Mouse (Mus musculus) liver, embryonic 16.5 days (tissue): ENCODE results near the gene Hivep3. TPM values are rescaled to one million over a fixed set of nuclear protein-coding genes. Genes with fewer than 3 reads are reported as not detected.

Experiments used
- ATAC-seq: fragments of 200-750 bp; cut with Nextera tagmentation; 2 replicates; pipeline ENCODE4 v1.8.0; 2017; ENCODE audit warnings: low read depth, mild to moderate bottlenecking, moderate number of reproducible peaks, moderate library complexity
- H3K27ac ChIP-seq: fragments of 300-500 bp; sonication (generic); 2 replicates; pipeline ENCODE4 v1.5.1; 2014; ENCODE audit warnings: mild to moderate bottlenecking, low read length
- H3K27me3 ChIP-seq: fragments of 300-500 bp; sonication (generic); 2 replicates; pipeline ENCODE4 v1.6.1; 2014; ENCODE audit warnings: low read depth, low read length, mixed read lengths; ENCODE audit not compliant: control insufficient read depth, insufficient read depth
- H3K36me3 ChIP-seq: fragments of 300-500 bp; sonication (generic); 2 replicates; pipeline ENCODE4 v1.6.1; 2014; ENCODE audit warnings: mild to moderate bottlenecking; ENCODE audit not compliant: control insufficient read depth, insufficient read depth
- H3K4me1 ChIP-seq: fragments of 300-500 bp; sonication (generic); 2 replicates; pipeline ENCODE4 v1.6.1; 2014; ENCODE audit warnings: low read depth, low read length, mixed read lengths; ENCODE audit not compliant: control insufficient read depth
- H3K4me2 ChIP-seq: fragments of 300-500 bp; sonication (generic); 2 replicates; pipeline ENCODE4 v1.6.1; 2014; ENCODE audit warnings: low read depth, low read length, mixed read lengths
- H3K4me3 ChIP-seq: fragments of 300-500 bp; sonication (generic); 2 replicates; pipeline ENCODE4 v1.5.1; 2014; ENCODE audit warnings: low read depth, mild to moderate bottlenecking, low read length
- H3K9ac ChIP-seq: fragments of 300-500 bp; sonication (generic); 2 replicates; pipeline ENCODE4 v1.6.1; 2014; ENCODE audit warnings: low read depth, low read length
- H3K9me3 ChIP-seq: fragments of 300-500 bp; sonication (generic); replicated peaks from 2 replicates; pipeline ENCODE4 v1.6.1; 2016; ENCODE audit warnings: low read length; ENCODE audit not compliant: control insufficient read depth
- WGBS: fragments of 180-500 bp; shearing (Covaris S2); extraction: QIAGEN DNeasy Blood & Tissue Kit; methylation state at CpG from one replicate; pipeline ENCODE4 v1.1.7; 2014; ENCODE audit not compliant: insufficient replicate concordance; 5-methylcytosine and 5-hydroxymethylcytosine counted together
- polyA plus RNA-seq: library from polyadenylated mRNA; unstranded; fragments of >200 nt; fragmentation: Nextera tagmentation; extraction: Ambion mirVana; gene quantifications from 2 replicates; pipeline ENCODE4 v1.2.1, GENCODE M21; 2015

Gene Hivep3
- polyA plus RNA-seq, 1 experiment from 2014 or later, result 2.1 TPM

DNA sequence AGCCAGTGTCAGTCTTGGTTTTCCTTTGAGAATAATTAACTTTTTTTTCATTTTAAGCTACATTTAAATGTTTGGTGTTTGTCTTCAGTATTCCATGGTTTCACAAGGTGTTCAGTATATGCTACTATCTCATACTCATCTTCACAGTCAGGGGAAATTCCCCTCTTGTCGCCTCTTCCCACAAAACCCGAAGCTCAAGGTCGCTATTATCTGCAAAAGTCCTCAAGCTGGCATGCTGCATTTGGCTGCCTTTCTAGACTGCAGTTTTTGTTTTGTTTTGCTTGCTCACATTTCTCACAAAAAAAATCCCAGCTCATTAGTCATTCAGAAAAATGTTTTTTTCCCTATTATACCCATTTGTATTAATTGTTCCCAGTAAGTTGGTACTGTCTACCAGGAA, 92.4 kb downstream of the Hivep3 start:
- 29% methylated on average over 3 of the region's 3 CpGs for WGBS
- H3K27me3 ChIP-seq, result no peaks in the 10 kb centered on the region
- H3K4me1 ChIP-seq, result no peaks in the 10 kb centered on the region
- no peak for ATAC-seq
- H3K9me3 ChIP-seq, result no peaks in the 10 kb centered on the region
- no peak overlapping the region for H3K4me2 ChIP-seq
- H3K36me3 ChIP-seq, result no peaks in the 10 kb centered on the region
- no peak overlapping the region for H3K4me3 ChIP-seq
- H3K27ac ChIP-seq, result no peak overlapping the region
- no peak overlapping the region for H3K9ac ChIP-seq

DNA sequence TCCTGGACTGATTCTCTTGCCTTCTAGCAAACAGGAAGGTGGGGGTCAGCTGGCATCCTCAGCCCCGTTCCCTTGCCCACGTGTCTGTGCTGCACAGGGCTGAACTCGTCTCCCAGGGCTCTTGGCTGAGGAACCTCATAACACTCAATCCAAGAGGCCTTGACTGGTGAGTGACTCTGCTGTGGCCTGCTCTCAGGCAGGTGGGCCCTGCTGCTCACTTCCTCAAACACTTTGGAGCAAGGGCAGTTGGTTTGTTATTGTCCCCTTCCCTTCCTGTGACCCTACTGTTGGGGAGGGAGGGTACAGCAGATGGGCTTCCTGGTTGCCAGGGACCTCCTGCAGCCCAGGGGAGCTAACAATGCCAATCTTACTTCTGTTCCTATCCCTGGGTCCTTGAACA, 94.8 kb downstream of the Hivep3 start:
- H3K36me3 ChIP-seq, result no peaks in the 10 kb centered on the region
- H3K9me3 ChIP-seq, result no peaks in the 10 kb centered on the region
- no peak overlapping the region for H3K4me2 ChIP-seq
- ATAC-seq, result no peak
- H3K4me1 ChIP-seq, result no peaks in the 10 kb centered on the region
- no peak overlapping the region for H3K4me3 ChIP-seq
- H3K27ac ChIP-seq, result no peak overlapping the region
- H3K27me3 ChIP-seq, result no peaks in the 10 kb centered on the region
- H3K9ac ChIP-seq, result no peak overlapping the region
- WGBS, result 21% methylated on average over 3 of the region's 3 CpGs

DNA sequence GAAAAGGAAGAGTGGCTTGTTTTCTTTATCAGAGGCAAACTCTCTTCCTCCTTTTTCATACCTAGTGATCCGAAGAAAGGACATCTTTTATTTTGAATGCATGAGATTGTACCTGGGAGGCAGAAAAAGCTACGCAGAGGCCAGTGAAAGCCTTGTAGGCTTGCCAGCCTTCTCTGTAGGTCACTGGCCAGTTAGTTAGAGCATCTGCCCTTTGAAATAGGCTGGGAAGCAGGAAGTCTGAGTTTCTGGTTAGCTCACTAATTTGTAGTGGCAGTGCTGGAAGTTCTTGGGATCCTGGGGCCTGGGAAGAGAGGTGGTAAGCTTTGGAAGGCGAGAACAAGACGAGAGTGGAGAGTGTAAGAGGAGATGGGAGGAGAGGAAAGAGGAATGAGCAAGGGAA, 95.4 kb downstream of the Hivep3 start:
- 45% methylated on average over 4 of the region's 4 CpGs for WGBS
- Histone ChIP-seq H3K9ac (no peak overlapping the region), H3K4me1 (no peaks in the 10 kb centered on the region), H3K4me3 (no peak overlapping the region), H3K4me2 (no peak overlapping the region), H3K9me3 (no peaks in the 10 kb centered on the region), H3K27me3 (no peaks in the 10 kb centered on the region), H3K27ac (no peak overlapping the region), H3K36me3 (no peaks in the 10 kb centered on the region)
- ATAC-seq, result no peak

GRCm38 (mm10) chr4:119833333-119833732, 99.7 kb downstream of the Hivep3 start:
- no peaks in the 10 kb centered on the region for H3K36me3 ChIP-seq
- no peak for ATAC-seq
- no peak overlapping the region for H3K4me3 ChIP-seq
- 56% methylated on average over 9 of the region's 9 CpGs for WGBS
- H3K27ac ChIP-seq, result no peak overlapping the region
- H3K4me1 ChIP-seq, result no peaks in the 10 kb centered on the region
- no peaks in the 10 kb centered on the region for H3K27me3 ChIP-seq
- H3K9me3 ChIP-seq, result no peaks in the 10 kb centered on the region
- no peak overlapping the region for H3K4me2 ChIP-seq
- no peak overlapping the region for H3K9ac ChIP-seq

DNA sequence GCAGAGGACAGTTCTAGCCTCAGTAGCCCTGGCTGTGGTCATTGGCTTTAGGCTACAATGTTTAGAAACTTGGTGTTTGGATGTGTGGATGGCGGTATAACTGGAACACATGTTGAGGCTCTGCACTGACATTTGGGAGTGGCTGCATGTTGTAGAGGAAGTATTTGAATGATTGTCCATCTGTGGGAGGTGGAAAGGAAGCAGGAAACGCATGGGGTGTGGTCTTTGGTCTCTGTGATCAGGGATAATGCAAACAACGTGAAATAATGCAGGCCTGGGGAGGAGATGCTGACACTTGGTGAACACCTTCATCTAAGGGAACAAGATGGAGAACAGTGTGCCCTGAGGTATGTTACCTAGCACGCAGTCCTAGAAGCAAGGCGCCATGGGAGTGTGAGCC, 100.3 kb downstream of the Hivep3 start:
- Histone ChIP-seq H3K4me1 (no peaks in the 10 kb centered on the region), H3K27me3 (no peaks in the 10 kb centered on the region), H3K9me3 (no peaks in the 10 kb centered on the region), H3K4me2 (no peak overlapping the region), H3K27ac (no peak overlapping the region), H3K4me3 (no peak overlapping the region), H3K9ac (no peak overlapping the region), H3K36me3 (no peaks in the 10 kb centered on the region)
- ATAC-seq, result no peak
- WGBS, result 37% methylated on average over 5 of the region's 5 CpGs

- no peaks in the 10 kb centered on the region for H3K4me1 ChIP-seq
- 51% methylated on average over 3 of the region's 3 CpGs for WGBS
- no peaks in the 10 kb centered on the region for H3K36me3 ChIP-seq
- H3K9ac ChIP-seq, result no peak overlapping the region
- no peak overlapping the region for H3K4me3 ChIP-seq
- H3K27me3 ChIP-seq, result no peaks in the 10 kb centered on the region
- no peak overlapping the region for H3K4me2 ChIP-seq
- ATAC-seq, result no peak
- no peak overlapping the region for H3K27ac ChIP-seq
- no peaks in the 10 kb centered on the region for H3K9me3 ChIP-seq
Measured at GRCm38 (mm10) chr4:119836181-119836580, 102.6 kb downstream of the Hivep3 start.

DNA sequence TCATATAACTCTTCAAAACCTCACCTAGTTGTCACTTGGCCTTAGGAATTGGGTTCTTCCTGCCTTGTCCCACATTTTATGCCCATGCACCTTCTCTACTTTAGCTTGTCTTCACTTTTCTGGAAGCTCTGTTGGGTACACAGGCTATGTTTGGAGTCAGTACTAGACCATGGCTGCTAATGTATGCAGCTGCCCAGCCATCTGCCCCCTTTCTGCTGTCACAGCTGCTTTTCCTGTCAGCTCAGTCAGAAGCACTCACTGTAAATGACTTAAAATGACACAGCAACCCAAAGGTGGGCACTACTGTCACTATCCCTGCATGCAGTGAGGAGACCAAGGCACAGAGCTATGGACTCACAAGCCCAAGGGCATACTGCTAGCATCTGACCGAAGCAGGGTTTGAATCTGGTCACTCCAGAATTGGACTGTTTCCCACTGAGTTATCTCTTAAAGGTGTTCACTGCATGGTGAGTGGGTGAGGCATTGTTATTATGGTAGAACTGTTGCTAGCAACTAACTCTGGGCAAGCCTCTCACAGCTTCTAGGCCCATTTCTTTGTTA, 104.0 kb downstream of the Hivep3 start:
- H3K9me3 ChIP-seq, result no peaks in the 10 kb centered on the region
- H3K4me1 ChIP-seq, result no peaks in the 10 kb centered on the region
- ATAC-seq, result no peak
- H3K9ac ChIP-seq, result no peak overlapping the region
- WGBS, result 77% methylated on average over 1 of the region's 1 CpGs
- H3K4me2 ChIP-seq, result no peak overlapping the region
- H3K27ac ChIP-seq, result no peak overlapping the region
- no peaks in the 10 kb centered on the region for H3K36me3 ChIP-seq
- H3K4me3 ChIP-seq, result no peak overlapping the region
- no peaks in the 10 kb centered on the region for H3K27me3 ChIP-seq

- Histone ChIP-seq H3K36me3 (no peaks in the 10 kb centered on the region), H3K9ac (no peak overlapping the region), H3K27me3 (no peaks in the 10 kb centered on the region), H3K4me3 (no peak overlapping the region), H3K4me2 (no peak overlapping the region), H3K27ac (no peak overlapping the region), H3K4me1 (no peaks in the 10 kb centered on the region), H3K9me3 (no peaks in the 10 kb centered on the region)
- WGBS, result 63% methylated on average over 2 of the region's 2 CpGs
- no peak for ATAC-seq
Measured at GRCm38 (mm10) chr4:119838308-119838707, 104.7 kb downstream of the Hivep3 start.

- Histone ChIP-seq H3K9me3 (no peaks in the 10 kb centered on the region), H3K9ac (no peak overlapping the region), H3K27me3 (no peaks in the 10 kb centered on the region), H3K4me3 (no peak overlapping the region), H3K4me1 (no peaks in the 10 kb centered on the region), H3K4me2 (no peak overlapping the region), H3K36me3 (no peaks in the 10 kb centered on the region), H3K27ac (no peak overlapping the region)
- no peak for ATAC-seq
- 30% methylated on average over 3 of the region's 3 CpGs for WGBS
Measured at GRCm38 (mm10) chr4:119843294-119843693, 109.7 kb downstream of the Hivep3 start.
